Mouse (Mus musculus): ENCODE results near the gene Gm37240.

Gene Gm37240

GRCm38 (mm10) chr3:85500096-85500495 lies 387.2 kb downstream of the Gm37240 start:
- peak; percentile 61 for DNase-seq (ENCODE audit: inconsistent ontology term)

DNA sequence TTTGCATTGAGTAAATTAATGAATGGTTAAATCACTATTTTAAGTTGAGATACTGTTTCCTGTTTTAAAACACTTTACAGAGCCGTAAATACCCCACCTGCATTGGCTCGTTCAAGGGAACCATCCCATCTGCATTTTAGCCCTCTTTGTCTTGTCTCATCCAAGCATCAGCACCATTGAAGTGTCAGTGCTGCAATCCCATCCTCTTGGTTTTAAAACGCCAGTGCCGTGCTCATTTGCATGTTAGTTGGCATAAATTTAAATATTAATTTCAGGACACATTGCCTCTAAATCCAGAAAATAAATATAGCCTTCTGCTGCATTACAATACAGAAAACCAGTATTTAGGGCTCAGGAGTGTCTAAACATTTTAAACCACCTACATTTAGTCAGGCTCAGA lies 391.2 kb downstream of the Gm37240 start:
- no peak for DNase-seq (ENCODE audit: inconsistent ontology term)

- DNase-seq (ENCODE audit: inconsistent ontology term): no peak
These were observed 393.5 kb downstream of the Gm37240 start for GRCm38 (mm10) chr3:85493796-85494195.

DNA sequence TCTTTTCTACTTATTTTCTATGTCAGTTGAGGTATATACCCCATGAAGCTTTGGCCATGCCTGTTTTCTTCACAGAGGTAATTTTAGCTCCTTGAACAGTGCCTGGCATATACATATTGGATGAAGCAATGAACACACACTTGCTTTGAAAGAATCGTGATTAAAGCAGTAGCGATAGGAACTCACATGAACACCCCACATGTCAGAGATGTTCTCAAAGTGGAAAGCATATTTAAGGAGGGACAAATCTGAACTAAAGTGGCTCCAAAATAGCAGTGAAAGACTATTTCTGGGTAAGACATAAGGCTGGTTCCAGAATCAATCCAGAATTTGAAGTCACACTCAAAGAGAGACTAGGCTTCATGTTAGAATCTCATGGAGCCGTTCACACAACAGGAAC lies 397.1 kb downstream of the Gm37240 start:
- no peak for DNase-seq (ENCODE audit: inconsistent ontology term)

GRCm38 (mm10) chr3:85487379-85487778 lies 399.9 kb downstream of the Gm37240 start:
- no peak for DNase-seq (ENCODE audit: inconsistent ontology term)

- DNase-seq (ENCODE audit: inconsistent ontology term): no peak
These were observed 401.7 kb downstream of the Gm37240 start for GRCm38 (mm10) chr3:85485536-85486190.

DNA sequence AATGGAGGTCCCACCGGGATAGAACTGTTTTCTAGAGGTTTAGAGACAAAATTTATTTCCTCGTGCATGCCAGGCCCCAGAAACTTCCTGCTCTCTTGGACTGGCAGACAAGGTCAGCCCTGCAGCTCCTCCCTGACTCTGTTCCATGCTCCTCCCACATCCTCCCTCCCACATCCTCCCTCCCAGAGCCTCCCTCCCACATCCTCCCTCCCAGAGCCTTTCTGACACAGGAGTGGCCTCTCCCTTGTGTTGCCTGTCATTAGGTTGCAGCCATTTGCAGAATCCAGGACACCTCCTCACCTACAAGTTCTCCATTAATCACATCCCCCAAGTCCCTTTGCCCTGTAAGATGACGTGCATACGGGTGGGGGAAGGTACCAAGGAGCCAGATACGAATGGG lies 404.7 kb downstream of the Gm37240 start:
- DNase-seq (ENCODE audit: inconsistent ontology term): peak; percentile 19

DNA sequence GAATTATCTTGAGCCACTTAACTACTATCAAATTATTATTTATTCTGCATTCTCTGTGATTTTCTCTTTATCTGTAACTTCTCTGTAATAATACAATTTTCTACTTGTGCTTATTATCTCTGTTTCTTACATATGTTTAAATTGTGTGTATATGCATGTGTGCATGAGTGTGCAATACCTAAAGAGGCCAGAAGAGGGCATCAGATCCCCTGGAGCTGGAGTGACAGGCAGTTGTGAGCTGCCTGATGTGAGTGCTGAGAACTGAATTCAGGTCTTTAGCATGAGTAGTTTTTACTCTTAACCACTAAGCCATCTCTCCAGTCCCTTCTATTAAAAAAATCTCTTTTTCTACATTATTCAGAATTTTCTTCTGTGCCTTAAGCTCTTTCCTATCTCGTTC lies 406.7 kb downstream of the Gm37240 start:
- no peak for DNase-seq (ENCODE audit: inconsistent ontology term)

- peak; percentile 19 for DNase-seq (ENCODE audit: inconsistent ontology term)
These were observed 408.6 kb downstream of the Gm37240 start for GRCm38 (mm10) chr3:85478731-85479130.

DNA sequence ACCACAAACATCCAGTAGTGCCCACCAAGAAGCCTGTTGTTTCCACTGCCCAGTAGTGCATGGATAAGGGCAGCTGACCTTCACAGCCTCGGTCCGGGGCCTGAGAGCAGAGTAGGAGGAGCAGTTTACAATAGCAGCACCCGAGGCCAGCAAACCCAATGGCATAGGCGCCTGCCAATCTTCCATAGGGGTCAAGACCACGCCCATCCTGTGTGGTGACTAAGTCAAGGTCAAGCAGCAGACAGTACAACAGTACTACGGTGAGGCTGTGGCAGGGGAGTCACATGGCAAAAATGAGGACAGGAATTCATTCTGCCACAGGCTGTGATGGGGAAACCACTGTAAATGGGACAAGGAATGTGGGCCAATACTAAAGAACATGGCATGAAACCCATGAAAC lies 417.6 kb downstream of the Gm37240 start:
- no peak for DNase-seq (ENCODE audit: inconsistent ontology term)

DNA sequence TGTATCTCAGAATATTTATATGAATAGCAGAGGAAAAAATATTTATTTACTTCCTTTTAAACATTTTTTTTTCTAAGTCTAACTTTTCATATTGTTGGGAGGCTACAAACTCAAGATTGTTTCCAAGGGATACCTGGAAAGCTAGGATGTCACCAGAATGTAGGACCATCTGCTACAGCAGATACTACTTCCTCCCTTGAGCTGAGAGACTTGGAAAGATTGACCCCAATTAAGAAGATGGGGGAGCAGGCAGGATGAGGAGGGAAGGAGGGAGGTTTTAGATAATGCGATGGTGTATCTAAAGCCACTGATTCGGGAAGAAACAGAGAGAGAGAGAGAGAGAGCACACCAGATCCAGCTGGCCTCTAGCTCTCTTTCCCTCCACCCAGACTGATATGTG lies 418.3 kb downstream of the Gm37240 start:
- DNase-seq (ENCODE audit: inconsistent ontology term): no peak

- DNase-seq (ENCODE audit: inconsistent ontology term): no peak
These were observed 421.9 kb downstream of the Gm37240 start for GRCm38 (mm10) chr3:85465283-85466025.

GRCm38 (mm10) chr3:85460021-85460420 lies 427.3 kb downstream of the Gm37240 start:
- no peak for DNase-seq (ENCODE audit: inconsistent ontology term)

DNA sequence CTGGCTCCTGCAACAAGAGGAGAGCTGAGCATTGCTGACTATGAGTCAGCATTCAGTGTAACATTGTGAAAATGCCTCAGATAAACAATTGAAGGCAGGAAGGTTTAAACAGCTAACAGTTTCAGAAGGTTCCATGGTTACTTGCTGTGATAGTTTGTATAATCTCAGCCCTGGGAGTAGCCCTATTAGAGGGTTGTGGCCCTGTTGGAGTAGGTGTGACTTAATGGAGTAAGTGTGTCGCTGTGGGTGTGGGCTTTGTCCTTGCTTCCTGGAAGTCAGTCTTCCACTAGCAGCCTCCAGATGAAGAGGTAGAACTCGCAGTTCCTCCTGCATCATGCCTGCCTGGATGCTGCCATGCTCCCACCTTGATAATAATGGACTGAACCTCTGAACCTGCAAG lies 430.3 kb downstream of the Gm37240 start:
- no peak for DNase-seq (ENCODE audit: inconsistent ontology term)

GRCm38 (mm10) chr3:85455453-85455852 lies 431.9 kb downstream of the Gm37240 start:
- DNase-seq (ENCODE audit: inconsistent ontology term): no peak

GRCm38 (mm10) chr3:85454001-85454400 lies 433.3 kb downstream of the Gm37240 start:
- no peak for DNase-seq (ENCODE audit: inconsistent ontology term)

DNA sequence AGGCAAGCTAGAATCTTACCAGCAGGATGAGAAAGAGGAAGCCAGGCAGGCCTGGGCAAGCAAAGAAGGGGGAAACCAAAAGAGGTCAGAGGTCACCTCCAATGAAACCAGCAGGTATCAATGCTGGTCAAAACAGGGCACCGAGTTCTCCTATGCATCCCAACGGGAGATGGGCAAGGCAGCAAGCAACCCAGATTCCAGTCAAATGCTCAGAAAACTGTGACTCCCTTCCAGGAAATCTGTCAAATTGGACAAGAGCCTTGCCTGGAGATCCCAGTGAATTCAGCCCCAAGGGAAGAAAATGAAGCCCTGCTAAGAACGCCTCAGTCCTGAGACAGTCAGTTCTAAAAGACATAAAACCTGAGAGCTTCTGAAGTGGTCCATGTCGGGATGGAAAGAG lies 437.9 kb downstream of the Gm37240 start:
- DNase-seq (ENCODE audit: inconsistent ontology term): no peak

DNA sequence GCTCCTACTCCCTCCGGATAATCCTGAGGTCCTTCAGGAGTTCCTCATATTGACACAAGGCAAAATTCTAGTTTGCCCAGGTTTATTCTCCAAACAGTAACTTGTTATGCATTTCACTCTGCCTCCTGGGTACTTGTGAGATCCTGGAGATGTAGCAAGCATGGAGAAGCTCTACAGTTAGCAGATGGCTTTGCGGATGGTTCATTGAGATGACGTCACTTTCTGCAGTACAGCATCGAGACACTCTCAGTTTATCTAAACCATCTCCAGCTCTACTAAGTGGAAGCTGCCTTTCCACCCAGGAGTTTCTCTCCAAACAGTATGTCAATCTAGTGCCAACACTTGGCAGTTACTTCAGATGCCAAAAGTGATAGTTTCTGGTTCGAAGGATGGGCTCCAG lies 444.5 kb downstream of the Gm37240 start:
- no peak for DNase-seq (ENCODE audit: inconsistent ontology term)

DNA sequence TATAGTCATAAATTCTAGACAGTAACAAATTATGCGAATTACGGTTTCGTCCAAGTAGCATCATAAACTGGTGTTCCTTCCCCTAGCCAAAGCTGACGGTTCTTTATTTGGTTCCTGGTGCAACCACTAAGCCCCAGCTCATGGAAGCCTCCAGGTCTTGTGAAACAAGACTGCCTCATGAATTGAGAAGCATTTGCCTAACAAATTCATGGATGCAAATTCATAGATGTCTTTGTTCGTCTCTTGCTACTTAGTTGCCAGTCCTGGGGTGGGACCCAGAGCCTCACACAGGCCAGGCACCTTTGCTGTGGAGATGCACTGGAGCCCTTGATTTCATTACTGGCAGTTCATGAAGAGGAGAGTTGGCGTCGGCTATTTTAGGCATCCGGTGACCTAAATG lies 445.1 kb downstream of the Gm37240 start:
- DNase-seq (ENCODE audit: inconsistent ontology term): no peak

DNA sequence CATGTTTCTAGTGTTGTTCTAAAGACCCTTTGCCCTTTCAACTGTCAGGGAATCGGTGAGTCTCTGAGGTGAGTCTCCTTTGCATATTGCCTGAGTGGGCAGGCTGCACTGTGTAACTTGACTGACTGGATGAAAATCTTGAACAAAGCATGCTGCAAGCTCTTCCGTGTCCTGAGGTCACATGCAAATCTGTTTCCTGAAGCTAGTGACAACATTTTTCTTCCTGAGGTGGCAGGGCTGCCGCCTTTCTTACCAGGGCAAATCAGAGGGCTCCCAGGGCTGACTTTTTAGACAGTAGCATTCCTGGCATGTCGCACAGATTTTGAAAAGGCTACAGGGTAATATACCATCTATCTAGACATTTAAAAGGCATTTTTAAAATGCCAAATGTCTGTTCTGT lies 451.9 kb downstream of the Gm37240 start:
- no peak for DNase-seq (ENCODE audit: inconsistent ontology term)

DNA sequence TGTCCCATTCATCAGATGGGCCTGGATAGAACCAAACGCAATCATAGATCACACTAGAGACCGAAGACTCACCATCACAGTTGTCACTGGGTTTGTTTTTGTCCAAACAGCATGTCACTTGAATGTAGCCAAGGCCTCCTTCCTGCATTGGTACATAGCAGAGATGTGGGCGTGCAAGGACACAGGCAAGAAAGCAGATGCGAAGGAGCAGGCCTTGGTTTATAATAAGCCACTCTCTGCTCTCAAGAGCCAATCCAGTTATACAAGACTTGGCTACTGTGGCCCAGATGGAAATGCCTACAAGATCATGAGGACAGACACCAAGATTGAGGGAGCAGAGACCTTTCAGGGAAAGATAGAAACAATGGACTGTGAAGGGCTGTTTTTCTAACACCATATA lies 456.1 kb downstream of the Gm37240 start:
- DNase-seq (ENCODE audit: inconsistent ontology term): no peak

DNA sequence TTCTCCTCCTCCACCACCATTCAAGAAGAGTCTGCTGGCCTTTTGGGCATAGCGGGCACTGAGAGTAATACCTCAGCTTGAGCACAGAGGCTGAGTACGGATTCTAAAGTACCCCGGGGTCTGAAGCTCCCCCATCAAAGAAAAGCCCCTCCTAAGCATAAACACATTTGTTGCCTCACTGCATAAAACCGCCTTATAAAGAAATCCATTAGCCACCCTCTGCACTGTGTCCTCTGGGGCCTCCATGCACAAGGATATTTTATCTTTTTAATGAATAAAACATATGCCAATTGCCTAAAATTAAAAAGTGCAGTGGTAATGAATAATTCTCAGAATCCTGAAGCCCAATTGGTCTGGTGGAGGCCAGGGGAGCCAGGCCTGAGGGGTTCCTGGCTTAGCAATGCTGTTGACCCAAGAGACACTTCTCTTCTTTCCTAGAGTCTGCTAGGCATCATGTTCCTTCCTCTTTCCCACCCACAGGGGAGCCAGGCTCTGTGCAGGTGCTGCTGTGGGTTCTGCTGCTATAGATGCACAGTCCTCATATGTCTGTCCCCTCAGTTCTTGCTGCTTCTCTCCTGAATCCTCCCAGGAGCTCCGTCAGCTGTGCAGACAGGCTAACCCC lies 463.8 kb downstream of the Gm37240 start:
- DNase-seq (ENCODE audit: inconsistent ontology term): no peak

DNA sequence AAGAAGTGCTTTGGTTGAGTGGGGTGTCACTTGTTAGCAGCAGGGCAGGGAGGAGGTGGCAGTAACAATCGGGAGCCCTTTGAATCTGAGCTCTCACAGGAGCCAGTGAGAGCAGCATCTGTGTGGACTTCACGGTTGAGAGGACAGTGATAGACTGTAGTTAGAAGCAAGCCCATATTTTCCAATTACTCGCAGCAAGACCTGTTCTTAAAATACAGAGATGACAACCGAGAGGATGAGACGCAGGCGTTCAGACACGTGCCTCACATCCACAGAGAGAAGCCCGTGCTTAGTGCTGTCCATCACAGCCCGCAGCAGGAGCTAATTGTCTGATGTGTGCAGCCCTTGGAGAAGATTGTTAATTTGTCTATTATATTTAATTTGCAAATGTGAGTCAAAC lies 465.9 kb downstream of the Gm37240 start:
- DNase-seq (ENCODE audit: inconsistent ontology term): no peak

All from Muller cell, postnatal 12 days (primary cell).